Mouse (Mus musculus): ENCODE measurements around the gene Car1. TPM values are rescaled to one million over a fixed set of nuclear protein-coding genes. Genes with fewer than 3 reads are reported as not detected.

The Car1 gene
- total RNA-seq (2014; rRNA removed): not detected in 2 replicates
- polyA plus RNA-seq (2015; fragmentation: Nextera tagmentation; extraction: Ambion mirVana): 0.17 and 0.23 TPM in 2 replicates

DNA sequence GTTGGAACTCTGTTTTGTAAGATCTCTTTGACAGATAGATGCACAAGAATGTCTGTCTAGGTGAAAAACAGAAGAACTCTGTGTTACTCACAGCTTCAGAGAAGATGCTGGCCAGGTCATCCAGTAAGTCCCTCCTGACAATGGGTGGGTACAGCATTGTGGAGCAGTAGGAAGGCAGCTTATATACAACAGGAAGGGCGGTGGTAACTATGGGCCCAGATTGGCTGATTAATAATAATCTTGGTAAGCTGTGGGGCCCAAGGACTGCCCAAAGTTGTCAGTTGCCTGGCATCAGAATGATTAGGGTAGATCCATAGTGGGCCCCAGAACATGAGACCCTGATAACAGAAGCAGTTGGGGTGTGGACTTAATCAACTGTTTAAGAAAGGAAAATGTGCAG is at the start of gene Car1:
Car1 (minus strand) TSS at position 158 of the 400 bp plus-strand sequence.
- no peak within 1 kb of the TSS for H3K4me3 ChIP-seq (ENCODE audit: low read depth, low read length)
- no peak within 1 kb of the TSS for H3K4me2 ChIP-seq (ENCODE audit: low read depth, low read length, poor library complexity, severe bottlenecking)
- DNase-seq (ENCODE audit: low spot score) (no peak), ATAC-seq (ENCODE audit: low FRiP score) (no peak)
- H3K27me3 ChIP-seq (ENCODE audit: insufficient read depth, low read length): no peaks in the 10 kb centered on the region
- no peak within 1 kb of the TSS for H3K9ac ChIP-seq (replicated peaks; ENCODE audit: low read length, poor library complexity, severe bottlenecking)
- no peaks in the 10 kb centered on the region for H3K4me1 ChIP-seq (ENCODE audit: insufficient read depth, low read length)
- H3K27ac ChIP-seq (ENCODE audit: low read depth, low read length): no peak within 1 kb of the TSS
- H3K9me3 ChIP-seq (ENCODE audit: low read length): no peaks in the 10 kb centered on the region
- WGBS: 96% methylated on average over 1 of the region's 1 CpGs
- no peak for TF ChIP-seq CTCF (IDR thresholded peaks at IDR 0.05)
- H3K36me3 ChIP-seq (ENCODE audit: insufficient read depth, low read length): no peaks in the 10 kb centered on the region

DNA sequence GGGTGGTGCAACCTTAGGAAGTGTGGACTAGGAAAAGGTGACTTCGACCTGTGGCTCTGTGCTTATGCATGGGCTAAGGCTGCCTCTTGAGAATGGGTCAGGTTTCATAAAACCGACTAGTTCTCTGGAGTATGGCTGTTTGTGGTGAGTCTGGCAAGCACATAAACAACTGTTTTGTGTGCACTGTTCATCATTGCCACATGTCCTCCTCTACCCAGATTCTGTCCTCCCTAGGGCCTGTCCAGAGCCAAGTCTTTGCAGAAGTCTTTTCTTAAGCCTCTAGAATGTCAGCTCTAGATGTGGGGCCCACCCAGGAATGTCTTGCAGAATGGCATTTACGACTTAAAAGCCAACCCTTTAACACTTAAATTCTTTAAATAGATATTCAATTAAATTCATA is 49.7 kb upstream of the Car1 start:
- no peak for TF ChIP-seq CTCF (IDR thresholded peaks at IDR 0.05)
- Histone ChIP-seq H3K9me3 (ENCODE audit: low read length) (no peaks in the 10 kb centered on the region), H3K27me3 (ENCODE audit: insufficient read depth, low read length) (no peaks in the 10 kb centered on the region), H3K36me3 (ENCODE audit: insufficient read depth, low read length) (no peaks in the 10 kb centered on the region), H3K4me3 (ENCODE audit: low read depth, low read length) (no peak overlapping the region), H3K9ac (replicated peaks; ENCODE audit: low read length, poor library complexity, severe bottlenecking) (no peak overlapping the region), H3K27ac (ENCODE audit: low read depth, low read length) (no peak overlapping the region), H3K4me2 (ENCODE audit: low read depth, low read length, poor library complexity, severe bottlenecking) (no peak overlapping the region), H3K4me1 (ENCODE audit: insufficient read depth, low read length) (no peaks in the 10 kb centered on the region)
- DNase-seq (ENCODE audit: low spot score) (no peak), ATAC-seq (ENCODE audit: low FRiP score) (no peak)
- 78% methylated on average over 3 of the region's 3 CpGs for WGBS

GRCm38 (mm10) chr3:14854446-14854845 is 46.3 kb upstream of the Car1 start:
- no peak for DNase-seq (ENCODE audit: low spot score)
- no peak for ATAC-seq (ENCODE audit: low FRiP score)
- no peak for TF ChIP-seq CTCF (IDR thresholded peaks at IDR 0.05)
- H3K4me2 ChIP-seq (ENCODE audit: low read depth, low read length, poor library complexity, severe bottlenecking): no peak overlapping the region
- H3K27me3 ChIP-seq (ENCODE audit: insufficient read depth, low read length): no peaks in the 10 kb centered on the region
- 66% methylated on average over 1 of the region's 1 CpGs for WGBS
- no peaks in the 10 kb centered on the region for H3K36me3 ChIP-seq (ENCODE audit: insufficient read depth, low read length)
- H3K4me1 ChIP-seq (ENCODE audit: insufficient read depth, low read length): no peaks in the 10 kb centered on the region
- no peak overlapping the region for H3K27ac ChIP-seq (ENCODE audit: low read depth, low read length)
- H3K9ac ChIP-seq (replicated peaks; ENCODE audit: low read length, poor library complexity, severe bottlenecking): no peak overlapping the region
- no peak overlapping the region for H3K4me3 ChIP-seq (ENCODE audit: low read depth, low read length)
- no peaks in the 10 kb centered on the region for H3K9me3 ChIP-seq (ENCODE audit: low read length)

DNA sequence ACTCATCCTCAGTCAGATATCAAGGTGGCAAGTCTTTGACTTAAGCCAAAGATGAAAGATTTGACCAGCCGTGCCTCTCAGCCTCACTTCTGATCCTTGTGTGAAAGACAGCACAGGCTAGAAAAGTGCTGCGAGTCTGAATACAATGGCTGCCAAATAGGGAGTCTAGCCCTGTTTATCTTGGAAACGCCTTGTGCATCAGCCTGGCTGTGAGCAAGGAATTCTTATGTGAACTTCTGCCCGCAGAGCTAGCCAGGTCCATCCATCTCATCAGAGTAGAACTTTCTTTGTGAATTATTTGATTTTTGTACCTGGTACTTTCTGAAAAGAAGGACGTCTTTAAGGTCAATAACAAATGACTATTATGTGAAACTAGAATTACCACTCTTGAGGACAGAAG is 45.8 kb upstream of the Car1 start:
- Histone ChIP-seq H3K9ac (replicated peaks; ENCODE audit: low read length, poor library complexity, severe bottlenecking) (no peak overlapping the region), H3K9me3 (ENCODE audit: low read length) (no peaks in the 10 kb centered on the region), H3K36me3 (ENCODE audit: insufficient read depth, low read length) (no peaks in the 10 kb centered on the region), H3K4me3 (ENCODE audit: low read depth, low read length) (no peak overlapping the region), H3K27me3 (ENCODE audit: insufficient read depth, low read length) (no peaks in the 10 kb centered on the region), H3K4me2 (ENCODE audit: low read depth, low read length, poor library complexity, severe bottlenecking) (no peak overlapping the region), H3K4me1 (ENCODE audit: insufficient read depth, low read length) (no peaks in the 10 kb centered on the region), H3K27ac (ENCODE audit: low read depth, low read length) (no peak overlapping the region)
- DNase-seq (ENCODE audit: low spot score) (no peak), ATAC-seq (ENCODE audit: low FRiP score) (no peak)
- TF ChIP-seq CTCF (IDR thresholded peaks at IDR 0.05): no peak
- WGBS: 58% methylated on average over 5 of the region's 5 CpGs

GRCm38 (mm10) chr3:14848587-14849254 is 40.6 kb upstream of the Car1 start:
- Histone ChIP-seq H3K4me3 (ENCODE audit: low read depth, low read length) (no peak overlapping the region), H3K4me2 (ENCODE audit: low read depth, low read length, poor library complexity, severe bottlenecking) (no peak overlapping the region), H3K4me1 (ENCODE audit: insufficient read depth, low read length) (no peaks in the 10 kb centered on the region), H3K27me3 (ENCODE audit: insufficient read depth, low read length) (no peaks in the 10 kb centered on the region), H3K9me3 (ENCODE audit: low read length) (no peaks in the 10 kb centered on the region), H3K36me3 (ENCODE audit: insufficient read depth, low read length) (no peaks in the 10 kb centered on the region), H3K27ac (ENCODE audit: low read depth, low read length) (no peak overlapping the region), H3K9ac (replicated peaks; ENCODE audit: low read length, poor library complexity, severe bottlenecking) (no peak overlapping the region)
- 91% methylated on average over 2 of the region's 2 CpGs for WGBS
- ATAC-seq (ENCODE audit: low FRiP score): no peak
- no peak for TF ChIP-seq CTCF (IDR thresholded peaks at IDR 0.05)
- no peak for DNase-seq (ENCODE audit: low spot score)

DNA sequence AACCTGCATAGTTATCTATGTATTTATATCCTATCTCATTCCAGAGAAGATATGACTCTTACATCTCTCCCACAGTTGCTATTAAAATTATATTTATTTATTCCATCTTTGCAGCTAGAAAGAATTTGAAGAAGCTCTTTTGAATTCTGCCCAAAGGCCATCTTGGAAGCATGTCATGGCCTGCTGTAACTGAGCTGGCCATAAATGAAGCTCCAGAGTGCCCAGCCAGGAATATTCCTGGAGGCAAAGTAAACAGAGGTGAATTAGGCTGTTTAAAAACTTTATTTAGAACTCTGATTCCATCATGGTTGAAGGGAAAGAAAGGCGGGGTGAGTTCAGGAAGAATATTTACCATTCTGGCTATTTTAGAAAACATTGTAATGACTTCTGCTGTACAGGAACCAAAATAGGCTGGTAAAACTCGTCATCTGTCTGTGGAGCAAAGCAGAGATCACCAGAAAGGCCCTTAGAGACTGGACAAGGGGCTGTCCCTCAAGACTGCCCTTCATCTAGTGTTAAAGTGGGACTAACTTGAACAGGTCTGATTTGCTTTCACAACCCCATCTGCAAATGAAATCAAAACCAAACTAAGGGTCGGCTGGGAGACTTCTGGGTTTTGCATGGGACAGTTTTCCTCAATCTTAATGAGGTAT is 31.4 kb upstream of the Car1 start:
- Histone ChIP-seq H3K9me3 (ENCODE audit: low read length) (no peaks in the 10 kb centered on the region), H3K4me1 (ENCODE audit: insufficient read depth, low read length) (no peaks in the 10 kb centered on the region), H3K4me2 (ENCODE audit: low read depth, low read length, poor library complexity, severe bottlenecking) (no peak overlapping the region), H3K27me3 (ENCODE audit: insufficient read depth, low read length) (no peaks in the 10 kb centered on the region), H3K9ac (replicated peaks; ENCODE audit: low read length, poor library complexity, severe bottlenecking) (no peak overlapping the region), H3K36me3 (ENCODE audit: insufficient read depth, low read length) (no peaks in the 10 kb centered on the region), H3K4me3 (ENCODE audit: low read depth, low read length) (no peak overlapping the region), H3K27ac (ENCODE audit: low read depth, low read length) (no peak overlapping the region)
- no peak for ATAC-seq (ENCODE audit: low FRiP score)
- WGBS: 83% methylated on average over 3 of the region's 3 CpGs
- TF ChIP-seq CTCF (IDR thresholded peaks at IDR 0.05): no peak
- no peak for DNase-seq (ENCODE audit: low spot score)
